Comparison of ENCODE assay signal across 28 mouse cellular contexts in genomic region chr16:90229897-90230296, GRCm38 (mm10). TPM values are rescaled to one million over a fixed set of nuclear protein-coding genes. Genes with fewer than 3 reads are reported as not detected.
DNase-seq lines count a peak whose midpoint lies in the region; ATAC-seq and TF ChIP-seq lines count a peak whose summit lies in the region.
"Had no signal": no experiment of that assay in that cellular context is flagged by ENCODE, and none has a peak within 500 bp of the region (broad histone marks: within the 10 kb centered on the region; RNA-seq: fewer than 3 reads in every experiment).

No protein-coding gene starts in this region.

- H3K27me3 ChIP-seq in midbrain, embryonic 12.5 days, result no peaks in the 10 kb centered on the region
- no peaks in the 10 kb centered on the region for H3K27me3 ChIP-seq in midbrain, embryonic 13.5 days
- H3K27me3 ChIP-seq: embryonic facial prominence, embryonic 15.5 days; hindbrain, embryonic 12.5 days; limb, embryonic 12.5 days; neural tube, embryonic 15.5 days had no signal

- 0 out of 2 replicates have a peak, but pooled peaks have one; percentile 19 for ATAC-seq in midbrain, embryonic 12.5 days (ENCODE audit: low FRiP score, low read depth)
- ATAC-seq in midbrain, embryonic 13.5 days, result no peak
- ATAC-seq: forebrain, embryonic 14.5 days had no signal

- no peak overlapping the region for H3K27ac ChIP-seq in layer of hippocampus, adult 2 months
- no peak overlapping the region for H3K27ac ChIP-seq in midbrain, embryonic 12.5 days (replicated peaks)
- no peak overlapping the region for H3K27ac ChIP-seq in midbrain, embryonic 13.5 days
- H3K27ac ChIP-seq: embryonic facial prominence, embryonic 15.5 days; hindbrain, embryonic 12.5 days; kidney, postnatal 0 days; left cerebral cortex, adult 2 months; limb, embryonic 12.5 days; liver, embryonic 14.5 days; neural tube, embryonic 15.5 days had no signal

- peaks cover 53% of the 10 kb centered on the region for H3K36me3 ChIP-seq in midbrain, embryonic 12.5 days
- peaks cover 38% of the 10 kb centered on the region for H3K36me3 ChIP-seq in midbrain, embryonic 13.5 days

- no peaks in the 10 kb centered on the region for H3K9me3 ChIP-seq in midbrain, embryonic 12.5 days
- H3K9me3 ChIP-seq in midbrain, embryonic 13.5 days, result no peaks in the 10 kb centered on the region
- H3K9me3 ChIP-seq: embryonic facial prominence, embryonic 15.5 days; hindbrain, embryonic 12.5 days; limb, embryonic 12.5 days; neural tube, embryonic 15.5 days had no signal

- WGBS in midbrain, embryonic 12.5 days, result 86% methylated on average over 6 of the region's 6 CpGs
- WGBS in midbrain, embryonic 13.5 days, result 87% methylated on average over 6 of the region's 6 CpGs

- 0 out of 2 replicates have a peak, but pooled peaks have one; percentile 16 for TF ChIP-seq CTCF in layer of hippocampus, adult 2 months (conservative IDR thresholded peaks at IDR 0.05)

- no peaks in the 10 kb centered on the region for H3K4me1 ChIP-seq in midbrain, embryonic 12.5 days
- no peaks in the 10 kb centered on the region for H3K4me1 ChIP-seq in midbrain, embryonic 13.5 days (replicated peaks)
- H3K4me1 ChIP-seq: embryonic facial prominence, embryonic 15.5 days; hindbrain, embryonic 12.5 days; limb, embryonic 12.5 days; neural tube, embryonic 15.5 days had no signal

- H3K4me3 ChIP-seq in layer of hippocampus, adult 2 months, result no peak overlapping the region
- H3K4me3 ChIP-seq in midbrain, embryonic 12.5 days, result no peak overlapping the region
- no peak overlapping the region for H3K4me3 ChIP-seq in midbrain, embryonic 13.5 days (replicated peaks)
- H3K4me3 ChIP-seq: embryonic facial prominence, embryonic 15.5 days; hindbrain, embryonic 12.5 days; left cerebral cortex, adult 2 months; limb, embryonic 12.5 days; neural tube, embryonic 15.5 days had no signal

- H3K9ac ChIP-seq in midbrain, embryonic 12.5 days (replicated peaks), result no peak overlapping the region
- H3K9ac ChIP-seq in midbrain, embryonic 13.5 days (replicated peaks), result no peak overlapping the region
- H3K9ac ChIP-seq: embryonic facial prominence, embryonic 15.5 days; hindbrain, embryonic 12.5 days; limb, embryonic 12.5 days; liver, embryonic 14.5 days; lung, embryonic 14.5 days; neural tube, embryonic 15.5 days had no signal

- peak; percentile 90 for DNase-seq in heart, adult 11 months
- no peak for DNase-seq in heart, adult 9 months (ENCODE audit: low spot score in 2 of 2)
- no peak for DNase-seq in layer of hippocampus, adult 2 months (ENCODE audit: low spot score in 2 of 2)
- no peak for DNase-seq in layer of hippocampus, postnatal 25 days (ENCODE audit: extremely low spot score in 1 of 2, low spot score in 1 of 2)
- no peak for DNase-seq in gastrocnemius, postnatal 25 days
- DNase-seq: adrenal gland, postnatal 25 days; B cell, adult 2 months; cerebellum, adult 11-12 months; cerebellum, adult 9-11 months; embryo, embryonic 11 days; gastrocnemius, postnatal 10 days; heart, postnatal 36 days; kidney, adult 18-20 months; lung, embryonic 14.5 days; retina, postnatal 1 day; right cerebral cortex, postnatal 14 days; thymus, postnatal 4 days had no signal

- no peak overlapping the region for H3K4me2 ChIP-seq in midbrain, embryonic 12.5 days (replicated peaks)
- H3K4me2 ChIP-seq in midbrain, embryonic 13.5 days (replicated peaks), result no peak overlapping the region
- H3K4me2 ChIP-seq: embryonic facial prominence, embryonic 15.5 days; heart, embryonic 11.5 days; hindbrain, embryonic 12.5 days; limb, embryonic 12.5 days; lung, embryonic 14.5 days; neural tube, embryonic 15.5 days had no signal

RNA-seq across cellular contexts. Expression of gene Sod1, which starts 9.3 kb away (rescaled TPM):
- total RNA-seq in layer of hippocampus, adult 2 months (2021), result 100 to 1,000 TPM; 386 to 390 TPM
- 100 to 1,000 TPM; 357 to 406 TPM for total RNA-seq in layer of hippocampus, postnatal 25 days (2021)
- polyA plus RNA-seq in midbrain, embryonic 12.5 days (2016; fragmentation: Nextera tagmentation; extraction: Ambion mirVana), result 759 and 804 TPM in 2 replicates
- 826 and 844 TPM in 2 replicates for polyA plus RNA-seq in midbrain, embryonic 13.5 days (2015; fragmentation: Nextera tagmentation; extraction: Ambion mirVana)
- total RNA-seq in gastrocnemius, postnatal 25 days (2021), result 100 to 1,000 TPM; 250 to 305 TPM

RNA-seq across cellular contexts. Expression of gene Scaf4, which starts 54.4 kb away (rescaled TPM):
- 10 to 100 TPM; 53.8 to 59.4 TPM for total RNA-seq in layer of hippocampus, adult 2 months (2021)
- total RNA-seq in layer of hippocampus, postnatal 25 days (2021), result 10 to 100 TPM; 39.5 to 56.4 TPM
- 39.8 and 43.8 TPM in 2 replicates for polyA plus RNA-seq in midbrain, embryonic 12.5 days (2016; fragmentation: Nextera tagmentation; extraction: Ambion mirVana)
- polyA plus RNA-seq in midbrain, embryonic 13.5 days (2015; fragmentation: Nextera tagmentation; extraction: Ambion mirVana), result 25.1 and 29.4 TPM in 2 replicates
- 10 to 100 TPM; 16.6 to 18.2 TPM for total RNA-seq in gastrocnemius, postnatal 25 days (2021)
